Mouse (Mus musculus) heart, embryonic 15.5 days (tissue): ENCODE results near the gene Frem2. TPM values are rescaled to one million over a fixed set of nuclear protein-coding genes. Genes with fewer than 3 reads are reported as not detected.
A peak's percentile ranks its signal among the peaks of the same experiment; 100 is the strongest.

Experiments used
- ATAC-seq: fragments of 200-750 bp; cut with Nextera tagmentation; replicated peaks from 2 replicates; pipeline ENCODE4 v1.8.0; 2017; ENCODE audit warnings: low read depth, moderate TSS enrichment; ENCODE audit not compliant: insufficient number of reproducible peaks, insufficient read depth, low FRiP score
- H3K27ac ChIP-seq: fragments of 300-500 bp; sonication (generic); 2 replicates; pipeline ENCODE4 v1.5.1; 2015; ENCODE audit warnings: mild to moderate bottlenecking, inconsistent platforms
- H3K27me3 ChIP-seq: fragments of 300-500 bp; sonication (generic); 2 replicates; pipeline ENCODE4 v1.6.1; 2015; ENCODE audit warnings: inconsistent platforms
- H3K36me3 ChIP-seq: fragments of 300-500 bp; sonication (generic); 2 replicates; pipeline ENCODE4 v1.6.1; 2015; ENCODE audit warnings: mild to moderate bottlenecking, inconsistent platforms
- H3K4me1 ChIP-seq: fragments of 300-500 bp; sonication (generic); replicated peaks from 2 replicates; pipeline ENCODE4 v1.6.1; 2015; ENCODE audit warnings: inconsistent platforms
- H3K4me2 ChIP-seq: fragments of 300-500 bp; sonication (generic); 2 replicates; pipeline ENCODE4 v1.6.1; 2015; ENCODE audit warnings: inconsistent platforms, mild to moderate bottlenecking, moderate library complexity
- H3K4me3 ChIP-seq: fragments of 300-500 bp; sonication (generic); 2 replicates; pipeline ENCODE4 v1.5.1; 2015; ENCODE audit warnings: mild to moderate bottlenecking, inconsistent platforms
- H3K9ac ChIP-seq: fragments of 300-500 bp; sonication (generic); 2 replicates; pipeline ENCODE4 v1.6.1; 2015; ENCODE audit warnings: mild to moderate bottlenecking, inconsistent platforms
- H3K9me3 ChIP-seq: fragments of 300-500 bp; sonication (generic); replicated peaks from 2 replicates; pipeline ENCODE4 v1.6.1; 2016; ENCODE audit warnings: inconsistent platforms
- WGBS: fragments of 180-500 bp; shearing (Covaris S2); methylation state at CpG from one replicate; pipeline ENCODE4 v1.1.7; 2015; ENCODE audit warnings: mixed read lengths; 5-methylcytosine and 5-hydroxymethylcytosine counted together
- polyA plus RNA-seq: library from polyadenylated mRNA; unstranded; fragments of >200 nt; fragmentation: Nextera tagmentation; extraction: Ambion mirVana; gene quantifications from 2 replicates; pipeline ENCODE4 v1.2.1, GENCODE M21; 2015

Frem2 gene
- polyA plus RNA-seq, 1 experiment from 2014 or later: 2.2 TPM

GRCm38 (mm10) chr3:53486996-53487576 is 170.1 kb downstream of the Frem2 start:
- ATAC-seq: no peak
- Histone ChIP-seq H3K4me2 (no peak overlapping the region), H3K9ac (no peak overlapping the region)

GRCm38 (mm10) chr3:53486561-53486960 is 170.6 kb downstream of the Frem2 start:
- no peak for ATAC-seq
- Histone ChIP-seq H3K27ac (peak overlapping the region; percentile 62), H3K9me3 (no peaks in the 10 kb centered on the region), H3K4me2 (no peak overlapping the region), H3K9ac (no peak overlapping the region), H3K4me1 (peaks cover 20% of the 10 kb centered on the region), H3K36me3 (peaks cover 9% of the 10 kb centered on the region), H3K4me3 (no peak overlapping the region), H3K27me3 (no peaks in the 10 kb centered on the region)
- 62% methylated on average over 10 of the region's 10 CpGs for WGBS

More at GRCm38 (mm10) chr3:53486996-53487576, 170.1 kb downstream of the Frem2 start:
- Histone ChIP-seq H3K4me1 (peaks cover 20% of the 10 kb centered on the region), H3K36me3 (peaks cover 4% of the 10 kb centered on the region), H3K9me3 (no peaks in the 10 kb centered on the region), H3K27me3 (no peaks in the 10 kb centered on the region), H3K27ac (peak overlapping the region; percentile 62), H3K4me3 (no peak overlapping the region)
- 42% methylated on average over 9 of the region's 9 CpGs for WGBS

- 73% methylated on average over 8 of the region's 8 CpGs for WGBS
- Histone ChIP-seq H3K9me3 (no peaks in the 10 kb centered on the region), H3K4me2 (no peak overlapping the region), H3K27me3 (no peaks in the 10 kb centered on the region), H3K4me1 (peaks cover 20% of the 10 kb centered on the region), H3K27ac (no peak overlapping the region), H3K4me3 (no peak overlapping the region), H3K9ac (no peak overlapping the region), H3K36me3 (peaks cover 32% of the 10 kb centered on the region)
- ATAC-seq: no peak
These were observed 173.6 kb downstream of the Frem2 start for GRCm38 (mm10) chr3:53483414-53484059.

GRCm38 (mm10) chr3:53478419-53479046 is 178.6 kb downstream of the Frem2 start:
- Histone ChIP-seq H3K9me3 (no peaks in the 10 kb centered on the region), H3K4me2 (no peak overlapping the region), H3K4me1 (no peaks in the 10 kb centered on the region), H3K27ac (no peak overlapping the region), H3K36me3 (peaks cover 78% of the 10 kb centered on the region), H3K27me3 (no peaks in the 10 kb centered on the region), H3K9ac (no peak overlapping the region), H3K4me3 (no peak overlapping the region)
- WGBS: 96% methylated on average over 30 of the region's 30 CpGs
- no peak for ATAC-seq

- no peak overlapping the region for H3K4me2 ChIP-seq
- no peak overlapping the region for H3K4me3 ChIP-seq
These were observed 179.7 kb downstream of the Frem2 start for GRCm38 (mm10) chr3:53477468-53477867.

GRCm38 (mm10) chr3:53475889-53476288 is 181.3 kb downstream of the Frem2 start:
- Histone ChIP-seq H3K4me1 (no peaks in the 10 kb centered on the region), H3K9ac (no peak overlapping the region), H3K27me3 (no peaks in the 10 kb centered on the region), H3K36me3 (peaks cover 90% of the 10 kb centered on the region), H3K4me2 (no peak overlapping the region), H3K27ac (no peak overlapping the region), H3K4me3 (no peak overlapping the region), H3K9me3 (no peaks in the 10 kb centered on the region)
- ATAC-seq: no peak
- 52% methylated on average over 6 of the region's 6 CpGs for WGBS

More at GRCm38 (mm10) chr3:53477468-53477867, 179.7 kb downstream of the Frem2 start:
- 0 out of 2 replicates have a peak, but pooled peaks have one; percentile 22 for ATAC-seq
- H3K27ac ChIP-seq: no peak overlapping the region
- peaks cover 88% of the 10 kb centered on the region for H3K36me3 ChIP-seq
- H3K9ac ChIP-seq: no peak overlapping the region
- 83% methylated on average over 17 of the region's 17 CpGs for WGBS
- no peaks in the 10 kb centered on the region for H3K4me1 ChIP-seq
- H3K27me3 ChIP-seq: no peaks in the 10 kb centered on the region
- no peaks in the 10 kb centered on the region for H3K9me3 ChIP-seq

GRCm38 (mm10) chr3:53474179-53474578 is 183.0 kb downstream of the Frem2 start:
- no peak for ATAC-seq
- Histone ChIP-seq H3K9ac (no peak overlapping the region), H3K4me3 (no peak overlapping the region), H3K4me1 (no peaks in the 10 kb centered on the region; the same call in 1 of the 2 replicates), H3K36me3 (peaks cover 88% of the 10 kb centered on the region), H3K27ac (no peak overlapping the region), H3K4me2 (no peak overlapping the region), H3K27me3 (no peaks in the 10 kb centered on the region), H3K9me3 (no peaks in the 10 kb centered on the region)
- WGBS: 73% methylated on average over 4 of the region's 4 CpGs

- WGBS: 95% methylated on average over 5 of the region's 5 CpGs
- no peaks in the 10 kb centered on the region for H3K9me3 ChIP-seq
- no peak overlapping the region for H3K4me3 ChIP-seq
- H3K4me1 ChIP-seq: peaks cover 9% of the 10 kb centered on the region
- H3K36me3 ChIP-seq: peaks cover 71% of the 10 kb centered on the region
- no peak overlapping the region for H3K4me2 ChIP-seq
- no peak overlapping the region for H3K9ac ChIP-seq
- H3K27me3 ChIP-seq: no peaks in the 10 kb centered on the region
- H3K27ac ChIP-seq: no peak overlapping the region
- ATAC-seq: no peak
These were observed 185.1 kb downstream of the Frem2 start for GRCm38 (mm10) chr3:53472061-53472460.

GRCm38 (mm10) chr3:53469650-53470049 is 187.5 kb downstream of the Frem2 start:
- no peaks in the 10 kb centered on the region for H3K27me3 ChIP-seq
- WGBS: 89% methylated on average over 5 of the region's 5 CpGs
- peaks cover 30% of the 10 kb centered on the region for H3K4me1 ChIP-seq
- no peak overlapping the region for H3K27ac ChIP-seq
- no peak for ATAC-seq
- no peak overlapping the region for H3K4me2 ChIP-seq
- H3K4me3 ChIP-seq: no peak overlapping the region
- no peaks in the 10 kb centered on the region for H3K9me3 ChIP-seq
- H3K9ac ChIP-seq: no peak overlapping the region
- peaks cover 50% of the 10 kb centered on the region for H3K36me3 ChIP-seq

GRCm38 (mm10) chr3:53467356-53467755 is 189.8 kb downstream of the Frem2 start:
- Histone ChIP-seq H3K4me3 (no peak overlapping the region), H3K27me3 (no peaks in the 10 kb centered on the region), H3K27ac (no peak overlapping the region), H3K36me3 (peaks cover 28% of the 10 kb centered on the region), H3K9ac (no peak overlapping the region), H3K9me3 (no peaks in the 10 kb centered on the region), H3K4me2 (no peak overlapping the region), H3K4me1 (peaks cover 32% of the 10 kb centered on the region)
- WGBS: 73% methylated on average over 5 of the region's 5 CpGs
- no peak for ATAC-seq

GRCm38 (mm10) chr3:53466481-53466880 is 190.7 kb downstream of the Frem2 start:
- Histone ChIP-seq H3K4me1 (peaks cover 37% of the 10 kb centered on the region), H3K9me3 (no peaks in the 10 kb centered on the region), H3K36me3 (peaks cover 20% of the 10 kb centered on the region), H3K27ac (no peak overlapping the region), H3K27me3 (no peaks in the 10 kb centered on the region), H3K4me3 (no peak overlapping the region), H3K4me2 (peak overlapping the region; percentile 87), H3K9ac (no peak overlapping the region)
- no peak for ATAC-seq
- WGBS: 70% methylated on average over 9 of the region's 9 CpGs
